12 mouse cellular contexts compared by ENCODE assay signal in genomic region chr2:161806287-161807007, GRCm38 (mm10).
DNase-seq lines count a peak whose midpoint lies in the region; ATAC-seq and TF ChIP-seq lines count a peak whose summit lies in the region.
"Had no signal": no experiment of that assay in that cellular context is flagged by ENCODE, and none has a peak within 500 bp of the region (broad histone marks: within the 10 kb centered on the region; RNA-seq: fewer than 3 reads in every experiment).

No protein-coding gene starts in this region.

- no peak overlapping the region for H3K9ac ChIP-seq in liver, embryonic 11.5 days (ENCODE audit: low read depth, low read length)
- H3K9ac ChIP-seq: embryonic facial prominence, embryonic 12.5 days; forebrain, embryonic 13.5 days; lung, embryonic 14.5 days had no signal

- 0 out of 2 replicates have a peak overlapping the region, but pooled peaks have one; percentile 32 for H3K27ac ChIP-seq in layer of hippocampus, adult 2 months
- no peak overlapping the region for H3K27ac ChIP-seq in liver, embryonic 11.5 days (ENCODE audit: low read depth, low read length)
- H3K27ac ChIP-seq: embryonic facial prominence, embryonic 12.5 days; forebrain, embryonic 13.5 days had no signal

- DNase-seq in cerebellum, postnatal 14 days, result peak; percentile 17 to 20
- no peak for DNase-seq in cerebellum, adult 11 months
- peak in 1 of 2 experiments; percentile 20 for DNase-seq in layer of hippocampus, adult 2 months (ENCODE audit: low spot score in 2 of 2)
- no peak for DNase-seq in layer of hippocampus, adult 11-12 months (ENCODE audit: low spot score)
- DNase-seq in right cerebral cortex, postnatal 10 days (ENCODE audit: low spot score in 2 of 2), result peak; percentile 39 to 48
- no peak for DNase-seq in right cerebral cortex, postnatal 4 days
- DNase-seq in liver, embryonic 11.5 days (ENCODE audit: low spot score), result no peak
- DNase-seq in spleen, postnatal 14 days (ENCODE audit: low spot score in 2 of 2), result no peak
- DNase-seq: adrenal gland, postnatal 14 days; lung, embryonic 14.5 days had no signal

- no peaks in the 10 kb centered on the region for H3K27me3 ChIP-seq in liver, embryonic 11.5 days (replicated peaks; ENCODE audit: control insufficient read depth, insufficient read depth, low read length)
- H3K27me3 ChIP-seq: embryonic facial prominence, embryonic 12.5 days; forebrain, embryonic 13.5 days had no signal

- no peaks in the 10 kb centered on the region for H3K9me3 ChIP-seq in liver, embryonic 11.5 days (ENCODE audit: control insufficient read depth, low read length)
- H3K9me3 ChIP-seq: embryonic facial prominence, embryonic 12.5 days; forebrain, embryonic 13.5 days had no signal

- H3K4me3 ChIP-seq in layer of hippocampus, adult 2 months, result no peak overlapping the region
- no peak overlapping the region for H3K4me3 ChIP-seq in liver, embryonic 11.5 days (ENCODE audit: low read depth, low read length)
- H3K4me3 ChIP-seq: embryonic facial prominence, embryonic 12.5 days; forebrain, embryonic 13.5 days had no signal

- no peak overlapping the region for H3K4me2 ChIP-seq in liver, embryonic 11.5 days
- H3K4me2 ChIP-seq: embryonic facial prominence, embryonic 12.5 days; forebrain, embryonic 13.5 days; lung, embryonic 14.5 days had no signal

- H3K4me1 ChIP-seq in liver, embryonic 11.5 days (replicated peaks; ENCODE audit: control insufficient read depth, insufficient read depth, low read length), result no peaks in the 10 kb centered on the region
- H3K4me1 ChIP-seq: embryonic facial prominence, embryonic 12.5 days; forebrain, embryonic 13.5 days had no signal

- H3K36me3 ChIP-seq in liver, embryonic 11.5 days (ENCODE audit: control insufficient read depth, insufficient read depth, low read length), result no peaks in the 10 kb centered on the region
- H3K36me3 ChIP-seq: embryonic facial prominence, embryonic 12.5 days had no signal

- ATAC-seq in liver, embryonic 11.5 days (replicated peaks; ENCODE audit: low FRiP score), result no peak
- ATAC-seq: forebrain, embryonic 13.5 days had no signal

- 61% methylated on average over 8 of the region's 8 CpGs for WGBS in liver, embryonic 11.5 days

- no peak for TF ChIP-seq CTCF in layer of hippocampus, adult 2 months (conservative IDR thresholded peaks at IDR 0.05)

Comparison
In these comparisons a context has a peak if more than half of its experiments do, and no peak if none do; other contexts are left out.
1. DNase-seq: peak in cerebellum, postnatal 14 days (2 of 2) and right cerebral cortex, postnatal 10 days (2 of 2); none in cerebellum, adult 11 months (single experiment), layer of hippocampus, adult 11-12 months (single experiment), right cerebral cortex, postnatal 4 days (single experiment), liver, embryonic 11.5 days (single experiment) and spleen, postnatal 14 days (0 of 2).